Mouse (Mus musculus) erythroblast, embryonic 14.5 days (primary cell): ENCODE data around the gene Pomp.

Source experiments
- GATA1 ChIP-seq: IDR thresholded peaks from 2 replicates; pipeline ENCODE4 v1.6.1; 2012; ENCODE audit warnings: low read length, inconsistent platforms, mixed read lengths
- TAL1 ChIP-seq: IDR thresholded peaks from 3 replicates; pipeline ENCODE4 v1.6.1; 2012; ENCODE audit warnings: low read length, inconsistent platforms, mixed read lengths

- TF ChIP-seq GATA1 (no peak), TAL1 (no peak)
These were observed 44.7 kb upstream of the Pomp start for GRCm38 (mm10) chr5:147815592-147815991.
